Mouse (Mus musculus): ENCODE data around the gene Bnc2. TPM values are rescaled to one million over a fixed set of nuclear protein-coding genes. Genes with fewer than 3 reads are reported as not detected.

The Bnc2 gene
- polyA plus RNA-seq, 1 experiment: 0.88 TPM

GRCm38 (mm10) chr4:84385156-84385555 is 289.9 kb downstream of the Bnc2 start:
- Histone ChIP-seq H3K27me3 (ENCODE audit: control insufficient read depth, insufficient read depth, low read length) (no peaks in the 10 kb centered on the region), H3K4me3 (ENCODE audit: extremely low read depth, insufficient read depth, insufficient read length) (no peak overlapping the region), H3K27ac (ENCODE audit: insufficient read depth, low read length) (no peak overlapping the region), H3K36me3 (ENCODE audit: control insufficient read depth, insufficient read depth, low read length) (no peaks in the 10 kb centered on the region), H3K4me1 (ENCODE audit: control insufficient read depth, insufficient read depth, insufficient read length) (no peaks in the 10 kb centered on the region)
- no peak for TF ChIP-seq POLR2A (IDR thresholded peaks at IDR 0.05; ENCODE audit: low read depth, low read length)
- TF ChIP-seq CTCF (IDR thresholded peaks at IDR 0.05; ENCODE audit: extremely low read depth, insufficient read depth, insufficient read length, insufficient replicate concordance): no peak
- 88% methylated on average over 1 of the region's 1 CpGs for whole genome bisulfite sequencing
- no peak for DNase-seq (ENCODE audit: low read depth in 1 of 2, low spot score in 2 of 2)

DNA sequence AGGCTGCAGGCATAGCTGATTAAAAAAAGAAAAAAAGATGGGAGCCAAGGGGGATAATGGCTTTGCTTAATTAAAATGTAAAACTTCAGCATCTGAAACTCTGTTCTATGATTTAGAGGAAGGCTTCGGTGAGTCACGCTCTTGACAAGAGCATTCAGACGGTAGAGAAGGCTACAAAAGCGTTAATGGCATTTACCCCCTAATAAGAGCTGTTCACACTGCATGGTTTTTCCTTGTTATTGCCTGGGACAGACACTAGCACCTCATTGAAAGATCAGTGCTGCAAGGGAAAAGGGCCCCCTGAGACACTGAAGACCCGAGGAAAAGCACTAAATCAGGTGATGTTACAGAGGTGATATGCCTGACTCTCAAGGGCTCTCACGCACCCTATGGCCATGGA is 295.8 kb downstream of the Bnc2 start:
- Histone ChIP-seq H3K4me3 (ENCODE audit: extremely low read depth, insufficient read depth, insufficient read length) (no peak overlapping the region), H3K27me3 (ENCODE audit: control insufficient read depth, insufficient read depth, low read length) (no peaks in the 10 kb centered on the region), H3K36me3 (ENCODE audit: control insufficient read depth, insufficient read depth, low read length) (no peaks in the 10 kb centered on the region), H3K4me1 (ENCODE audit: control insufficient read depth, insufficient read depth, insufficient read length) (no peaks in the 10 kb centered on the region), H3K27ac (ENCODE audit: insufficient read depth, low read length) (no peak overlapping the region)
- TF ChIP-seq POLR2A (IDR thresholded peaks at IDR 0.05; ENCODE audit: low read depth, low read length): no peak
- no peak for TF ChIP-seq CTCF (IDR thresholded peaks at IDR 0.05; ENCODE audit: extremely low read depth, insufficient read depth, insufficient read length, insufficient replicate concordance)
- 81% methylated on average over 6 of the region's 6 CpGs for WGBS
- DNase-seq (ENCODE audit: low read depth in 1 of 2, low spot score in 2 of 2): no peak

DNA sequence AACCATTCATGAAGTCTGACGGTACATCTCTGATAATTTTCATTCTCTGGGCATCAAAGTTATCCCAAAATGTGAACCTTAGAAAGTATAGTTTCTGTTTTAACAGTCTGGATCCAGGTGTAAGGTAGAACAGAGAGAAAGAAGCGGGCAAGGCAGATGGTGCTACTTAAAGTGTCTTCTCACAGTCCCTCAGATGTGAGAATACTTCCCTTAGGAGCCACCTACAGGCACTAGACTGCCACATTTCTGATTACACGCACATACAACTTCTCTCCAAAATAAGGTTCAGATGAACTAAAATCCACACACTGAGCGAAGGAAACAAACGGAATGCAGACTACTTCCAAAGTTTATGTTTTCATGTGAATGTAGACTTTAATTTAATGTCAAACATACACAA is 297.6 kb downstream of the Bnc2 start:
- Histone ChIP-seq H3K27me3 (ENCODE audit: control insufficient read depth, insufficient read depth, low read length) (no peaks in the 10 kb centered on the region), H3K27ac (ENCODE audit: insufficient read depth, low read length) (no peak overlapping the region), H3K4me3 (ENCODE audit: extremely low read depth, insufficient read depth, insufficient read length) (no peak overlapping the region), H3K4me1 (ENCODE audit: control insufficient read depth, insufficient read depth, insufficient read length) (no peaks in the 10 kb centered on the region), H3K36me3 (ENCODE audit: control insufficient read depth, insufficient read depth, low read length) (no peaks in the 10 kb centered on the region)
- whole genome bisulfite sequencing: 92% methylated on average over 5 of the region's 5 CpGs
- DNase-seq (ENCODE audit: low read depth in 1 of 2, low spot score in 2 of 2): no peak
- no peak for TF ChIP-seq CTCF (IDR thresholded peaks at IDR 0.05; ENCODE audit: extremely low read depth, insufficient read depth, insufficient read length, insufficient replicate concordance)
- no peak for TF ChIP-seq POLR2A (IDR thresholded peaks at IDR 0.05; ENCODE audit: low read depth, low read length)

DNA sequence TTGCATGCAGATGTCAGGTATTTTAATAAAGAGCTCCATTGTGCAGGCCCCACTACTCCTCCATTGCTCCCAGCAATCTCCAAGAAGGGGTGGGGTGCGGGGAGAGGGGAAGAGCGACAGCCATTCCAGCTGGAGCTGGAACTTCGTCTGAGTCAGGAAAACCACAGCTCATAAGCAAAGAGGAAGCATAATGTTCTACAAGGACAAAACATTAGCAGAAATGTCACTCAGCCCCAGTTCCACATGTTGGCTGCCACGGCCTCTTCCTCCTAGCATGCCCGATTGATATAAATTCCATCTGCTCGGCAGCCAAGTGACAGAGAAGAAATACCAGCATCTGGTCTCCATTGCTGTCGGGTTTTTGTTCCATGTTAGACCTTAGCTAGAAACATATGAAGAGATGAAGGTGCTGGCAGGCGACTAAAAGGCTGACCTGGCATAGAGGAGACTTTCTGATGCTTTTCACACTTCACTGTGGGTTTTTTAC is 312.7 kb downstream of the Bnc2 start:
- TF ChIP-seq CTCF (IDR thresholded peaks at IDR 0.05; ENCODE audit: extremely low read depth, insufficient read depth, insufficient read length, insufficient replicate concordance): no peak
- TF ChIP-seq POLR2A (IDR thresholded peaks at IDR 0.05; ENCODE audit: low read depth, low read length): no peak

DNA sequence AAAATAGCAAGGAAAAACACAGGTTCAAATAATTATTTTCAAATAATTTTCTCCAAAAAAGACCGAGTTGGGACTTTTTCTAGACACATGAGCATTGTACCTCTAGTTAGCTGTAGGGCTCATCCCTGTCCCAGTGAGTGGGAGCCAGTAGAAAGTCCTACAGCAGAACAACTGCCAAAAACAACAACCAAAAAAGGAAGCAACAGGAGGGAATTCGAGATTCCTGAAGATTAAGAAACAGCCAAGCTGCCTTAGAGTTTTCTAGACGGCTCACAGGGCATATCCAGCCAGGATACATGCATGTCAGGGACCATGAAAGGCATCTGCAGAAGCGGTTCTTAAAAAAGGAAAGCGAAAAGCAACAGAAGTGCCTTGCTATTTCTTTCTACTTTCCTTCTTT is 313.9 kb downstream of the Bnc2 start:
- DNase-seq (ENCODE audit: low read depth in 1 of 2, low spot score in 2 of 2): no peak
- no peak overlapping the region for H3K27ac ChIP-seq (ENCODE audit: insufficient read depth, low read length)
- 78% methylated on average over 5 of the region's 5 CpGs for WGBS
- H3K4me3 ChIP-seq (ENCODE audit: extremely low read depth, insufficient read depth, insufficient read length): no peak overlapping the region
- no peaks in the 10 kb centered on the region for H3K4me1 ChIP-seq (ENCODE audit: control insufficient read depth, insufficient read depth, insufficient read length)
- TF ChIP-seq CTCF (IDR thresholded peaks at IDR 0.05; ENCODE audit: extremely low read depth, insufficient read depth, insufficient read length, insufficient replicate concordance) (no peak), POLR2A (IDR thresholded peaks at IDR 0.05; ENCODE audit: low read depth, low read length) (no peak)
- no peaks in the 10 kb centered on the region for H3K36me3 ChIP-seq (ENCODE audit: control insufficient read depth, insufficient read depth, low read length)
- no peaks in the 10 kb centered on the region for H3K27me3 ChIP-seq (ENCODE audit: control insufficient read depth, insufficient read depth, low read length)

More for the DNA sequence above, 312.7 kb downstream of the Bnc2 start:
- no peaks in the 10 kb centered on the region for H3K36me3 ChIP-seq (ENCODE audit: control insufficient read depth, insufficient read depth, low read length)
- no peaks in the 10 kb centered on the region for H3K4me1 ChIP-seq (ENCODE audit: control insufficient read depth, insufficient read depth, insufficient read length)
- no peak for DNase-seq (ENCODE audit: low read depth in 1 of 2, low spot score in 2 of 2)
- WGBS: 16% methylated on average over 8 of the region's 8 CpGs
- H3K27me3 ChIP-seq (ENCODE audit: control insufficient read depth, insufficient read depth, low read length): no peaks in the 10 kb centered on the region
- no peak overlapping the region for H3K4me3 ChIP-seq (ENCODE audit: extremely low read depth, insufficient read depth, insufficient read length)
- no peak overlapping the region for H3K27ac ChIP-seq (ENCODE audit: insufficient read depth, low read length)

- Histone ChIP-seq H3K4me1 (ENCODE audit: control insufficient read depth, insufficient read depth, insufficient read length) (no peaks in the 10 kb centered on the region), H3K36me3 (ENCODE audit: control insufficient read depth, insufficient read depth, low read length) (no peaks in the 10 kb centered on the region), H3K27ac (ENCODE audit: insufficient read depth, low read length) (no peak overlapping the region), H3K27me3 (ENCODE audit: control insufficient read depth, insufficient read depth, low read length) (no peaks in the 10 kb centered on the region), H3K4me3 (ENCODE audit: extremely low read depth, insufficient read depth, insufficient read length) (no peak overlapping the region)
- DNase-seq (ENCODE audit: low read depth in 1 of 2, low spot score in 2 of 2): no peak
- TF ChIP-seq CTCF (IDR thresholded peaks at IDR 0.05; ENCODE audit: extremely low read depth, insufficient read depth, insufficient read length, insufficient replicate concordance): no peak
- no peak for TF ChIP-seq POLR2A (IDR thresholded peaks at IDR 0.05; ENCODE audit: low read depth, low read length)
- WGBS: 16% methylated on average over 2 of the region's 2 CpGs
Measured at GRCm38 (mm10) chr4:84359996-84360395, 315.1 kb downstream of the Bnc2 start.

GRCm38 (mm10) chr4:84358204-84358603 is 316.9 kb downstream of the Bnc2 start:
- Histone ChIP-seq H3K4me1 (ENCODE audit: control insufficient read depth, insufficient read depth, insufficient read length) (no peaks in the 10 kb centered on the region), H3K36me3 (ENCODE audit: control insufficient read depth, insufficient read depth, low read length) (no peaks in the 10 kb centered on the region), H3K4me3 (ENCODE audit: extremely low read depth, insufficient read depth, insufficient read length) (no peak overlapping the region), H3K27ac (ENCODE audit: insufficient read depth, low read length) (no peak overlapping the region), H3K27me3 (ENCODE audit: control insufficient read depth, insufficient read depth, low read length) (no peaks in the 10 kb centered on the region)
- DNase-seq (ENCODE audit: low read depth in 1 of 2, low spot score in 2 of 2): no peak
- 91% methylated on average over 2 of the region's 2 CpGs for WGBS
- TF ChIP-seq POLR2A (IDR thresholded peaks at IDR 0.05; ENCODE audit: low read depth, low read length): no peak
- no peak for TF ChIP-seq CTCF (IDR thresholded peaks at IDR 0.05; ENCODE audit: extremely low read depth, insufficient read depth, insufficient read length, insufficient replicate concordance)
